Mouse (Mus musculus) mature B cell (primary cell): ENCODE data around the gene Tfb1m.

Experiments used
- in situ Hi-C: fragments of 300-500 bp; cut with MboI; formaldehyde crosslinking; loops from 2 replicates; pipeline ENCODE4 v1.14.3; 2019

The Tfb1m gene

DNA sequence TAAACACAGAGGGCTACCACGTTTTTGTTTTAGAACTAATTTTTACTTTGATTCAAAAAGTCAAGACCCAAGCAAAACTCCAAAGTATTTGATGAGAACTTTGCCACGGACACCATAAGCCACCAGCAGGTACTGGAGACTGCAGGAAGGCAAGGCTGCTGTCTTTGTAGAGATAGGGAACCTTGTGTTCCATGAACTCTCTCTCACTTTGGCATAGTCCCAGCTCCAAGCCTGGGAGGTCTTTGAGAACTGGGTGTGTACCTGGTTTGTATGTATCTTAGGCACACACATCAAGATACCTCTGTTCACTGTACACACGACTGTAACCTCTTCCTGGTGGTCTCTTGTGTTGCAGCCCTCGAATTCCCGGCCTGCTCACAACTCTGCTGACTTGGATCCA, 43.3 kb downstream of the Tfb1m start:
- in situ Hi-C loops = no loop called here

DNA sequence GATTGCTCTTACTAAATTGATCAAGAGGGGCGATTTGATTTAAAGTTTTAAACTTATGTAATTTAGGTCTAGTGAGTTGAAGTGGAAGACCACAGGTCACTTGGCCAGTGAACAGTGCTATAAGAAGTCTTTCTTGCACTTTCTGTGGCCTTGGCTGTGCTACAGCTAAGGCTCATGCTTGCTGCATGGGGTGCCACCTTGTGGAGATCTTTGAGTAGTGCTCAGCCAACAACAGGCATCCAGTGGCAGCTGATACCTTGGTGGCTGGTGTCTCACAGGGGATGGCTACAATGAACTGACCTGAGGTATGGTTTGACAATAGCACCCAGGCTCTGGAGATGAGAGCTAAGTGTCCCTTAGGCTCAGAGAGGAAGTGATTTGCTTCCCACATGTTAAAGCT, 47.7 kb downstream of the Tfb1m start:
- in situ Hi-C loops = no loop called here

DNA sequence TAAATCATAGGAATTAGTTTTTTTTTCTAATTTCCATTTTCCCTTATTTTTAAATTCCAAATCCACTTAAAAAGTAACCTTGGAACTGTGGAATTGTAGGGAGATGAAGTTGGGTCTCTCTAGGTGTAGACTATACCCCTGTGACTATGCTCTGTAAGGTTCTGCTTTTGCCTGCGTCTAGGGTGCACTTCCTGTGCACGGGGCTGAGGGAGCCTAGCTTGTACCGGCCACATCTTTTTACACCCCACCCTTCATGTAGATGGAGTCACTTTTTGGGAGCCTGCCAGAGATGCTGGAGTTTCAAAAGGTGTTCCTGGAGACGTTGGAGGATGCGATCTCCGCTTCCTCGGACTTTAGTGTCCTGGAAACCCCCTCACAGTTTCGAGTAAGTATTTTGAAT, 51.1 kb downstream of the Tfb1m start:
- in situ Hi-C loops = no loop called here

GRCm38 (mm10) chr17:3505711-3506110, 51.9 kb downstream of the Tfb1m start:
- in situ Hi-C loops = no loop called here

GRCm38 (mm10) chr17:3500936-3501335, 56.6 kb downstream of the Tfb1m start:
- in situ Hi-C loops = no loop called here

DNA sequence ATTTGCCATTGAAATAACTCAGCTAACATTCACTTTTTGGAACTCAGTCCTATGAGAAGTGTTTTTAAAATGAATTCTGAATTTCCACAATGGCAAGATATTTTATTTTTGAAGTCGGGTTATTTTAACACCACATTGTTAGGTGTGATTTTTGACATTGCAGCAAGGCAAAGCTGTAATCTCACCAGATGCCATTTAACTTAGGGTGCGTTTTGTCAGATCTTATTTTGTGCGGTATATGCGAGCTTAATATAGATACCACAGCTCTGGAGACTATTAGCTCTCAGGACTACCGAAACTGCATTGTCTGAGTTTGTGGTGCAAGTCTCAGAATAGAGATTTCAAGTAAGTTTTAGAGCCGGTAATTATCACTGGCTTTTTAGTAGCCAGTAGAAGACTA, 57.5 kb downstream of the Tfb1m start:
- in situ Hi-C loops = no loop called here

GRCm38 (mm10) chr17:3499468-3499867, 58.1 kb downstream of the Tfb1m start:
- in situ Hi-C loops = no loop called here

GRCm38 (mm10) chr17:3498580-3498979, 59.0 kb downstream of the Tfb1m start:
- in situ Hi-C loops = no loop called here

- in situ Hi-C loops = no loop called here
These were observed 59.5 kb downstream of the Tfb1m start for GRCm38 (mm10) chr17:3498086-3498485.

GRCm38 (mm10) chr17:3496080-3496479, 61.5 kb downstream of the Tfb1m start:
- in situ Hi-C loops = no loop called here

GRCm38 (mm10) chr17:3495576-3495975, 62.0 kb downstream of the Tfb1m start:
- in situ Hi-C loops = no loop called here

DNA sequence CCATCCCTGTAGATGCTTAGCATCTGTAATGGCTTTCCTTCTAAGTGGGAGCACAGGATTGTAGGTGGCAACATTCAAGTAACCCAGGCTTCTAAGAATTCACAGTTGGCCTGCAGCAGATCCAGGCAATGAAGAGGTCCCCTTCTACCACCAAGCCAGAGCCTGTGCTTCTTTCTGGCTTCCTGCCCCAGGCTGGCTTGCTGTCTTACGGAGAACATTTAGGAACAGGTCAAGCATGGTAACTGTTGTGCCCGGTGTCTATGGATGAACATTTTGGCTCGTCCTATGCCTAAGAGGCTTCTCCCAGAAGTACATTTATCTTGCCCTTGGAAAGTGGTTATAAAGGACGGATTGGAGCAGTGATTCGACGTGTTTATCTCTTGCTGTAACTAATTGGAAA, 65.9 kb downstream of the Tfb1m start:
- in situ Hi-C loops = no loop called here

GRCm38 (mm10) chr17:3491065-3491464, 66.5 kb downstream of the Tfb1m start:
- in situ Hi-C loops = no loop called here

DNA sequence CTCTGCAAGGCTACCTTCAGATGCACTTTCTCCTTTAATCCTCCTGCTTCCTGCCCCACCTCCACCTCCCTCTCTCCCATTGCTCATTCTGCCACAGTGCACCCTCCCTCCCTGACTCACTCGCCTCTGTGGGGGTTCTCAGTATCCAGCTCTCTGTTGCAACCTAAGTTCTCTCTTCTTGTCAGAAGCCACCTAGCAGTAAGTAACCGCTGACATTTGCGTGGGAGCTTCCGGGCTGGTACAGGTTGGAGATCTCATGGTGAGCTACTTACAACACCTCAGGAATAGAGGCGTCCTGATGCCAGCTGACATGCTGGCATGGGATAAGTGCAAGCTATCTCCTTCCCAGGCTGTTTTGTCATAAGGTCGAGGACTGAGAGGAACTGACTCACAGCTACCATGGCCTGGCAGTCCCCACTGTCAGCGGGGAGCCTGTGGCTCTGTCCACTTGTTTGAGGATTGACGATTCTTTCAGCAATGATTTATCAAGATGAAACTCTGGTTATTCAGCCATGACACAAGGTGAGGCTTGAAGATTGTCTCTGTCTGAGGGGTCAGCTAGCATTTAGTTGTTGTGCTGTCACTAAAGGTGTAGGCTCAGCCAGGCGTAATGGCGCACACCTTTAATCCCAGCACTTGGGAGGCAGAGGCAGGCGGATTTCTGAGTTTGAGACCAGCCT, 67.2 kb downstream of the Tfb1m start:
- in situ Hi-C loops = no loop called here

GRCm38 (mm10) chr17:3487721-3488601, 69.6 kb downstream of the Tfb1m start:
- in situ Hi-C loops = no loop called here

DNA sequence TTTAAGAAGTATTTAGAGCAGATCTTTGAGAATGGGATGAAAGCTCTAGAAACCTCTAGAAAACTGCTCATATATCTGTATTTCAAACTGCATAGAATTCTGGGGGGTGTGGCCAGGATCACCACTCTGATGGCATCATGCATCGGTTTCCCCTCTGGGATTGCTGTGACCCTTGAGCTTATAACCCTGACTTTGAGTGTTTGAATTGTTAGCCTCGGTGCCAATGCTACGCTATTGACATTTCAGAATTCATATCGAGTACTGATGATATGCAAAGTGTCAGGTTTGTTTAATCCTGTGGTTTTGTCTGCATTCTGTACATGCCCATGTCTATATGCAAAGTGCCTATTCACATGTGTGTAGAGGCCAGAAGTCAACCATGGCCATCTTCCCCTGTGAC, 70.4 kb downstream of the Tfb1m start:
- in situ Hi-C loops = no loop called here

DNA sequence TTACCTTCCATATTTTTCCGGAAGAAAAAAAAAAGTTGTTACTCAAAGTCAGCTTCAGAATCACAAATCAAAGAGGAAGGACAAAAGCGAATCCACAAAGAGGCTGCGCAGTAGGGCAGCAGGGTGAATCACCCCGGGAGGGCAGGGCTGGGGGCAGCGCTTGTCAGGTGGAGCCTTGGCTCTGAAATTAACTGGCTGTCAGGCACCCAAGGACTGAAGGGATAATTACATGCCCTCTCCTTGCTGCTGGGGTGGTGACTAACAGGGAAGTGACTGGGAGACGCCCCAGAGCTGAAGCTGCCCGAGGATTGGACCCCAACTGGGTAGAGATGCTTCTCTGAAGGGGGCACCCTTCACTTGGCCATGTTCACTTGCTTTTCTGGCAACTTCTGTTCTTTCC, 71.7 kb downstream of the Tfb1m start:
- in situ Hi-C loops = no loop called here

- in situ Hi-C loops = no loop called here
These were observed 74.5 kb downstream of the Tfb1m start for GRCm38 (mm10) chr17:3483091-3483490.

- in situ Hi-C loops = no loop called here
These were observed 75.7 kb downstream of the Tfb1m start for GRCm38 (mm10) chr17:3481576-3482575.

DNA sequence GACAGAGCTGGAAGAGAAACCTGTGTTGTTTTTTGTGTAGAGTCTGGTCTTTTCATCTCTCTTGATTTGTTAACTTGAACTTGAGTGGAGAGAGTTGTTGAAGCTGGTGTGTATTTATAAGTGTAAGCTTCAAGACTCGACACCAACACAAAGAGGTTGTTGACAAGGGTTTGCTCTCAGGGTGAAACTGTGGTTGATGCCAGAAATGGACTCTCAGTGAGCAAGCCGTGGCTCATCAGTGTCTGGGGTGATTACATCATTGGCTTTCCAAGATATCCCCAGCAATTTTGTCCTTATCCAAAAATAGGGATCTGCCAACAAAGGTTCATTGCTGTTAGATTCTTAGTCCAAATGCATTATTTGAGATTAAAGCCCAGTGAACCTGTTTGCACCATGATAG, 81.0 kb downstream of the Tfb1m start:
- in situ Hi-C loops = no loop called here

- in situ Hi-C loops = no loop called here
These were observed 85.6 kb downstream of the Tfb1m start for GRCm38 (mm10) chr17:3472018-3472417.
